Mouse (Mus musculus) stomach, postnatal 0 days (tissue): Measurements from ENCODE around the gene Gm3015.
"Not testable (repeated sequence)": the region's sequence is repeated elsewhere in the genome, so short reads cannot be mapped to it uniquely, and the experiment has no call there.

Source experiments
- CTCF ChIP-seq: IDR thresholded peaks from 2 replicates; pipeline ENCODE4 v1.5.1; 2016; ENCODE audit warnings: antibody characterized with exemption, low read depth, mild to moderate bottlenecking, moderate library complexity
- EP300 ChIP-seq: optimal IDR thresholded peaks from 2 replicates; pipeline ENCODE3; 2016; ENCODE audit warnings: antibody characterized with exemption

DNA sequence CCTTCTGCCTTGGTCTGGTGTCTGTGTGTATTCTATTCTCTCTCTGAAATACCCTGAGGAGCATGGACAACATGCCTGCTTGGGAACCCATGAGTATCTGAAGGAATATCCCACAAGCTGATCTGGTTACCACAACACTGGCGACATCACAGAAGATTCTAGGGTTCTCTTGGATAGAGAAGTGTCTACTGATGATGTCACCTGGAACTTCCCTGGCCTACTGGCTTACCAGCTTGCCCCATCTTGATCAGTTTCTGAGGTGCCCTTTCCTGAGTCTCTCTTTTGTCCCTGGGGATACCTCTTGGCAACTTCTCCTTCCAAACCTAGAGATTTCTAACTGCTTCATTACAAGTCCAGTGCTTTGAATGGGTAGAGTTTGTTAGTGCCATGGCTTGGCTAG lies at the start of gene Gm3015:
- TF ChIP-seq EP300, CTCF: not testable (repeated sequence)
